Mouse (Mus musculus) liver, embryonic 11.5 days (tissue): Measurements from ENCODE around the gene Pam. TPM values are rescaled to one million over a fixed set of nuclear protein-coding genes. Genes with fewer than 3 reads are reported as not detected.
A peak's percentile ranks its signal among the peaks of the same experiment; 100 is the strongest.

ENCODE experiments used
- ATAC-seq: fragments of 200-750 bp; cut with Nextera tagmentation; replicated peaks from 2 replicates; pipeline ENCODE4 v1.8.0; 2017; ENCODE audit warnings: moderate number of reproducible peaks, mild to moderate bottlenecking, moderate TSS enrichment, moderate library complexity; ENCODE audit not compliant: low FRiP score
- DNase-seq: peaks from one replicate; pipeline ENCODE4 v3.0.0-alpha.2; 2017; ENCODE audit warnings: low spot score
- H3K27ac ChIP-seq: fragments of 300-500 bp; sonication (generic); 2 replicates; pipeline ENCODE4 v1.5.1; 2014; ENCODE audit warnings: mild to moderate bottlenecking, low read depth, low read length, control low read depth
- H3K27me3 ChIP-seq: fragments of 300-500 bp; sonication (generic); replicated peaks from 2 replicates; pipeline ENCODE4 v1.6.1; 2014; ENCODE audit warnings: low read length, mixed read lengths; ENCODE audit not compliant: control insufficient read depth, insufficient read depth
- H3K36me3 ChIP-seq: fragments of 300-500 bp; sonication (generic); 2 replicates; pipeline ENCODE4 v1.6.1; 2014; ENCODE audit warnings: mild to moderate bottlenecking, low read length, moderate library complexity, mixed read lengths; ENCODE audit not compliant: control insufficient read depth, insufficient read depth
- H3K4me1 ChIP-seq: fragments of 300-500 bp; sonication (generic); replicated peaks from 2 replicates; pipeline ENCODE4 v1.6.1; 2014; ENCODE audit warnings: low read length, mixed read lengths; ENCODE audit not compliant: control insufficient read depth, insufficient read depth
- H3K4me2 ChIP-seq: fragments of 300-500 bp; sonication (generic); 2 replicates; pipeline ENCODE4 v1.6.1; 2014; ENCODE audit warnings: mild to moderate bottlenecking, control low read depth, moderate library complexity
- H3K4me3 ChIP-seq: fragments of 300-500 bp; sonication (generic); 2 replicates; pipeline ENCODE4 v1.5.1; 2014; ENCODE audit warnings: low read depth, low read length, control low read depth
- H3K9ac ChIP-seq: fragments of 300-500 bp; sonication (generic); 2 replicates; pipeline ENCODE4 v1.6.1; 2014; ENCODE audit warnings: low read depth, low read length, control low read depth
- H3K9me3 ChIP-seq: fragments of 300-500 bp; sonication (generic); 2 replicates; pipeline ENCODE4 v1.6.1; 2016; ENCODE audit warnings: low read length, inconsistent platforms, mixed read lengths; ENCODE audit not compliant: control insufficient read depth
- WGBS: fragments of 180-500 bp; shearing (Covaris S2); extraction: QIAGEN DNeasy Blood & Tissue Kit; methylation state at CpG from one replicate; pipeline ENCODE4 v1.1.7; 2014; 5-methylcytosine and 5-hydroxymethylcytosine counted together
- polyA plus RNA-seq: library from polyadenylated mRNA; unstranded; fragments of >200 nt; fragmentation: Nextera tagmentation; extraction: Ambion mirVana; gene quantifications from 2 replicates; pipeline ENCODE4 v1.2.1, GENCODE M21; 2014

Gene Pam
- polyA plus RNA-seq, 1 experiment from 2014 or later = 16.1 TPM

DNA sequence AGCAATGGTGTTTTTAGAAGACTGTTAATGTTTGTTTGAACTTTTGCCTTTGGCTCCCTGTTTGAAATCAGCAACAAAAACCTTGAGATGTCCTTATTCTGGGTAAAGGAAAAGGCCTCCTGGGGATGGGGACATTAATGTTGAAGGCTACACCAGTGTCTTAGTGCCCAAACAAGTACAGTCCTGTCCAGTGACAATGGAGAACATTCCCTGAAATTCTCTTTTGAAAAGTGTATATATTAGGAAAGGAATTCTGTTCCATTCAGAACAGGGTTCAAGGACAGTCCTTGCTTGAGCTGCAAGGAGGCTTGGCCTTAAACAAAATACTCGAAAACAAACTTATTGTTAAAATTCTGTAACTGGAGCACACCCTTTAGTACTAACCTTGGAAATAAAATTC lies 116.0 kb downstream of the Pam start:
- Histone ChIP-seq H3K4me1 (no peaks in the 10 kb centered on the region), H3K4me3 (no peak overlapping the region), H3K36me3 (no peaks in the 10 kb centered on the region), H3K9ac (no peak overlapping the region), H3K9me3 (no peaks in the 10 kb centered on the region), H3K27me3 (no peaks in the 10 kb centered on the region), H3K27ac (no peak overlapping the region), H3K4me2 (no peak overlapping the region)
- WGBS = 66% methylated on average over 1 of the region's 1 CpGs
- ATAC-seq = no peak
- DNase-seq = no peak

DNA sequence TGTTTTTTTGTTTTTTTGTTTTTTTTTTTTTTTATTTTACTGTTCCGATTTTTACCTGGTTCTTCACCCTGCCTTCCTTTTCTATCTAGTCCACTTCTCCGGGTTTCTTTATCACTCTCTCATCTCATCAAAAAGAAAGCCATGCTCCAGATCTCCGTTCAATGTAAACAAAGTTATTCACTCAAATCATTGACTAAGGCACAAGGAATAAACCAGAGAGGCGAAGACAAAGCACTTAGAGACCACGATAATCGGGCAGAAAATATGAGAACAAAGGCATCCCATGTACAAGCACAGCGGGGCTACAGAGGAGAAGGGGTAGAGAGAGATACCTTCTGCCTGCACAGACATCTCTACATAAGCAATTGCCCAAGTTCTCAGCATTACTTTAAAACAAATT lies 117.9 kb downstream of the Pam start:
- no peaks in the 10 kb centered on the region for H3K4me1 ChIP-seq
- no peaks in the 10 kb centered on the region for H3K27me3 ChIP-seq
- peak overlapping the region; percentile 62 for H3K4me3 ChIP-seq
- no peak overlapping the region for H3K9ac ChIP-seq
- ATAC-seq = no peak
- DNase-seq = no peak
- 45% methylated on average over 7 of the region's 7 CpGs for WGBS
- no peak overlapping the region for H3K27ac ChIP-seq
- no peaks in the 10 kb centered on the region for H3K9me3 ChIP-seq
- peak overlapping the region; percentile 83 for H3K4me2 ChIP-seq
- no peaks in the 10 kb centered on the region for H3K36me3 ChIP-seq

DNA sequence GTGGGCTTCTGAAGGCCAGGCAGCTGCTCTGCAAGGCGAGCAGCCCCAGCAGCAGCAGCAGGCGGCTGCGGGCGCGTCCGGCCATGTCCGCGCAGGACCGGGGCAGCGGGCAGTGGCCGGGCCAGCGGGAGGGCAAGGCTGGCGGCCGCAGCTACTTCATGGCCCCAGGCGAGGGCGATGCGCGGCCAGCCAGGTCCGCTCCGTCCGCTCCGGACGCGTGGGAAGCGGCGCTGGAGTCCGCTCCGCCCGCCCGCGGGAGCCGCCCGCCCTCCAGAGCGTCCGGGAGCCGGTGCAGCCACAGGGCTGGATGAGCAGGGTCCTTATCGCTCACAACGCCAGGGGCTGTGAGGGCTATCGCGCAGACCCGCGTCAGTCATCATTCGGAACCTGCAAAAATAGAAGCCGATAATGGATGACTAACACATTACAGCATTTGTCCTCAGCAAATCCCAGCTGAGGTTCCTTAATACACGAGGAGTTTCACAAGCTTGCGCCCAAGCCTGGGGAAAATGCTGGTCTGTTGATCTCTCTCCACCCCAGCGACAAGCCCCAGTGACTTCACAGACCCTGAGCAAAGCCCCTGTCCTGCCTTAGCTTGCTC lies 118.5 kb downstream of the Pam start:
- Histone ChIP-seq H3K27me3 (no peaks in the 10 kb centered on the region), H3K4me1 (no peaks in the 10 kb centered on the region), H3K4me2 (peak overlapping the region; percentile 83), H3K9me3 (no peaks in the 10 kb centered on the region), H3K27ac (no peak overlapping the region), H3K36me3 (no peaks in the 10 kb centered on the region), H3K4me3 (peak overlapping the region; percentile 62), H3K9ac (peak overlapping the region; percentile 54)
- peak; percentile 91 for ATAC-seq
- under 1% methylated on average over 41 of the region's 47 CpGs for WGBS
- DNase-seq = peak; percentile 63

DNA sequence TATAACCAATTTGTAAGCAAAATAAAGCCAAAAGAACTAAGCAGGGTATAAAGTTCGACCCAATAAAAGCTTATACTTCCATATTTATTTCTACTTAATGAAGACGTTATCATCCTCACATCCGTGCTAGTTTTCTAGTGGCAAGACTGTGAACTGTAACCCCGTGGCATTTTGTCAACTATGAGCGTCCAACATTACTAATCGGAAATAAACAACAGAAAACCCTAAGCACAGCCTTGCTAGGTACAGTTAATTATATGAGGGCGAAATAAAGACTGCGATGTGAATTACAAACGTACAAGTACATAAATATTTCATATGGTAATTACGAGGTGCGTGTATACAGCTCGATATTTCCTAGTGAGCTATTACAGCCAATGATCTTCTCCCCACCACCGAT lies 119.4 kb downstream of the Pam start:
- ATAC-seq (no peak), DNase-seq (no peak)
- H3K27ac ChIP-seq = no peak overlapping the region
- no peaks in the 10 kb centered on the region for H3K27me3 ChIP-seq
- H3K4me2 ChIP-seq = peak overlapping the region; percentile 83; the same call in 1 of the 2 replicates
- no peaks in the 10 kb centered on the region for H3K36me3 ChIP-seq
- 67% methylated on average over 13 of the region's 13 CpGs for WGBS
- no peaks in the 10 kb centered on the region for H3K9me3 ChIP-seq
- no peaks in the 10 kb centered on the region for H3K4me1 ChIP-seq
- no peak overlapping the region for H3K9ac ChIP-seq
- no peak overlapping the region for H3K4me3 ChIP-seq

DNA sequence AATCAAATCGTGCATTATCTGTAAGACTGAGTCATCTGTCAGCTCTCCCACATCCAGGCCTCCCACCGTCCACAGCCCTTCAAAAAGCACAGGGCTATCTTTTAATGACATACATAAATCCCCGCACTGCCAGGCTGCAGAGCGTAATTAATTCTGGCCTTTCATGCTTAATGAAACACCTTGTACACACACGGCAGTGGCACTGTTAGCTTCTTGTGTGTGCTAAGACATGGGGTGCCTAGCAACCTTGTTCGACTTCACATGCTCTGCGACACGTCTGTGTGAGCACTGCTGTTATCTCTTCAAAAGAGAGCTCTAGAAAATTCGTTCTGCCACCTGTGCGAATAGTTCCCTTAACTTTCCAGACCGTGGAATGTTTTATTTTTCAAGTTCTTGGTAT lies 120.5 kb downstream of the Pam start:
- ATAC-seq (no peak), DNase-seq (no peak)
- Histone ChIP-seq H3K27me3 (no peaks in the 10 kb centered on the region), H3K9me3 (no peaks in the 10 kb centered on the region), H3K27ac (no peak overlapping the region), H3K9ac (no peak overlapping the region), H3K36me3 (no peaks in the 10 kb centered on the region), H3K4me3 (no peak overlapping the region), H3K4me1 (no peaks in the 10 kb centered on the region), H3K4me2 (no peak overlapping the region)
- 60% methylated on average over 11 of the region's 11 CpGs for WGBS

DNA sequence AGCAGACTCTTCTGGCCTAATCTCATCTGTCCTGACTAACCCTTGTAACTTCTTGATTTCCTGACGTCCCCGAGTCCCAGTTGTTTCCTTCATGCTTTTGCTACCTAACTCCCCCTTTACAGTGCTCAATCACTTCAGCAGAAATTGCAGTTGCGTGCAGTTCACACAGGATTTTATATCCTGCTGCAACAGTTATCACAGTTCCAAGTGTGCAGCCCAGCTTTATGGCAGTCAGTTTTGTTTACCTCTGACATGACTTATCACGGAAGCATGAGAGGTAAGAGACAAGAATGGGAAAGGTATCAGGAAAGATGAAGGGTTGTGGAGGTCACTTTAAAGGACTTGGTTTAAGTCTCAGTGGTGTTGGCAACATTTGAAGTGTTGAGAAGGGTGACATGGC lies 125.7 kb downstream of the Pam start:
- H3K9ac ChIP-seq = no peak overlapping the region
- H3K4me3 ChIP-seq = no peak overlapping the region
- no peak overlapping the region for H3K27ac ChIP-seq
- 62% methylated on average over 4 of the region's 4 CpGs for WGBS
- H3K36me3 ChIP-seq = no peaks in the 10 kb centered on the region
- DNase-seq = no peak
- no peaks in the 10 kb centered on the region for H3K4me1 ChIP-seq
- H3K9me3 ChIP-seq = no peaks in the 10 kb centered on the region
- H3K4me2 ChIP-seq = no peak overlapping the region
- H3K27me3 ChIP-seq = no peaks in the 10 kb centered on the region
- ATAC-seq = no peak

DNA sequence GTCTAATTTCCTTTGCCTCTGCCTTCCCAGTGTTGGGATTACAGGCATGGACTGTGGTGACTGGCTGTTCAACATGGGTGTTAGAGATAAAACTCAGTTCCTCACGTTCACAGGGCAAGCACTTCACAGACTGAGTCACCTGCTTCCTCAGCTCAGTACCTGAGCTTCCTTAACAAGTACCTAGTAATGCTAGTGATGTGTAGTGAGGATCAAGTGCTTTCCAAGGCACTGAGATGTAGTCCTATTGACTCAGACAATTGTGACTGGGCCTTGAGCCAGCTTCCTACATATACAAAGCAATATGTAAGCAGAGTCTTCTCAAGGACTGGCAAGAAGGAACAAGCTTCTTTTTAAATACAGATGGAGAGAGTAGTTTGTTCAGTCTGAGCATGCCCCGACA lies 131.7 kb downstream of the Pam start:
- H3K4me2 ChIP-seq = no peak overlapping the region
- DNase-seq = no peak
- 68% methylated on average over 2 of the region's 2 CpGs for WGBS

DNA sequence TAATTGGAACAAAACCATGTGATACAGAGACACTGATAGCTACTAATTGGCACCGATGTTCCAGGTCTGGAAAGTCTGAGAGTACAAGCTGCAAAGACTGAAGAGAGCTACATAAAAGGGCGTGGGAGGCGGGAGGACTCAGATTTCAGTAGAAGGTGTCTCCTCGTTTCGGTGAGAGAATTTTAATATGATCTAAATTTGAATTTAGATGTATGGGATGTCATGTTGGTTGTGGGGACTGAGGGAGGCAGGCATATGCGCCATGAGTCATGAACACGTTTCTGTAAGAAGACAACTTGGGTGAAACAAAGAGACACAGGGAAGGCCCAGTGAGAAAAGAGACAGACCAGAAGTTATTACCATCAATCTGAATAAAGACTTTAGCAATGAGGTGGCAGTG lies 133.3 kb downstream of the Pam start:
- no peak overlapping the region for H3K4me3 ChIP-seq
- DNase-seq (no peak), ATAC-seq (no peak)
- H3K27me3 ChIP-seq = no peaks in the 10 kb centered on the region
- WGBS = 79% methylated on average over 7 of the region's 7 CpGs
- no peak overlapping the region for H3K27ac ChIP-seq
- no peak overlapping the region for H3K9ac ChIP-seq
- H3K36me3 ChIP-seq = no peaks in the 10 kb centered on the region
- H3K4me1 ChIP-seq = no peaks in the 10 kb centered on the region
- no peak overlapping the region for H3K4me2 ChIP-seq
- no peaks in the 10 kb centered on the region for H3K9me3 ChIP-seq

More for the DNA sequence above, 131.7 kb downstream of the Pam start:
- no peak overlapping the region for H3K9ac ChIP-seq
- H3K4me1 ChIP-seq = no peaks in the 10 kb centered on the region
- no peaks in the 10 kb centered on the region for H3K9me3 ChIP-seq
- no peak overlapping the region for H3K4me3 ChIP-seq
- no peaks in the 10 kb centered on the region for H3K27me3 ChIP-seq
- ATAC-seq = no peak
- no peaks in the 10 kb centered on the region for H3K36me3 ChIP-seq
- no peak overlapping the region for H3K27ac ChIP-seq

DNA sequence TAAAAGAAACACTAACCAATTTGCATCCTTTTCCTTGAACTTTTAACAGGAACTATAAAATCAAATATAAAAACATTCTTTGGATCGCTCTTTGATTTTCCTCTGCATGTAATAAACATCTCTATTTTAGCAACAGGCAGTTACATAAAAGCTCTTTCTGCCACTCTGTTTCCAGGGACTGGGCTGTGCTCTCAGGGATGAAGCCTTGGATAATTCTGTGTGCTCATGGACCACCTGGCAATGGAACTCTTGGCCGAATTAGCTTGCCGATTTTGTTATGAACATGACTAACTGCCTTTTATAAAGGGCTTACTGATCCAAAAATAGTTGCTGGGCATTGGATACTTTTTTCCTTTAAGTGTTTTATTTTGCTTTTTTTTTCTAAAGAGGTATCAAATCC lies 134.8 kb downstream of the Pam start:
- no peak overlapping the region for H3K27ac ChIP-seq
- no peak overlapping the region for H3K4me3 ChIP-seq
- DNase-seq (no peak), ATAC-seq (no peak)
- WGBS = 90% methylated on average over 3 of the region's 3 CpGs
- H3K9me3 ChIP-seq = no peaks in the 10 kb centered on the region
- no peaks in the 10 kb centered on the region for H3K27me3 ChIP-seq
- no peak overlapping the region for H3K4me2 ChIP-seq
- H3K36me3 ChIP-seq = no peaks in the 10 kb centered on the region
- H3K9ac ChIP-seq = no peak overlapping the region
- no peaks in the 10 kb centered on the region for H3K4me1 ChIP-seq
